Mouse (Mus musculus) hindbrain, embryonic 16.5 days (tissue): ENCODE measurements around the gene Ankrd24. TPM values are rescaled to one million over a fixed set of nuclear protein-coding genes. Genes with fewer than 3 reads are reported as not detected.
A peak's percentile ranks its signal among the peaks of the same experiment; 100 is the strongest.
"Not testable (repeated sequence)": the region's sequence is repeated elsewhere in the genome, so short reads cannot be mapped to it uniquely, and the experiment has no call there.

Experiments used
- ATAC-seq: fragments of 200-750 bp; cut with Nextera tagmentation; 2 replicates; pipeline ENCODE4 v1.8.0; 2017; ENCODE audit warnings: moderate TSS enrichment, moderate library complexity
- H3K27ac ChIP-seq: fragments of 300-500 bp; sonication (generic); 2 replicates; pipeline ENCODE4 v1.5.1; 2014; ENCODE audit warnings: low read depth, mild to moderate bottlenecking, control low read depth, low read length, moderate library complexity
- H3K27me3 ChIP-seq: fragments of 300-500 bp; sonication (generic); replicated peaks from 2 replicates; pipeline ENCODE4 v1.6.1; 2014; ENCODE audit warnings: low read length; ENCODE audit not compliant: control insufficient read depth, insufficient read depth
- H3K36me3 ChIP-seq: fragments of 300-500 bp; sonication (generic); 2 replicates; pipeline ENCODE4 v1.6.1; 2014; ENCODE audit warnings: mild to moderate bottlenecking, low read length, moderate library complexity, mixed read lengths; ENCODE audit not compliant: control insufficient read depth, insufficient read depth
- H3K4me1 ChIP-seq: fragments of 300-500 bp; sonication (generic); 2 replicates; pipeline ENCODE4 v1.6.1; 2014; ENCODE audit warnings: low read depth, low read length; ENCODE audit not compliant: control insufficient read depth, insufficient read depth
- H3K4me2 ChIP-seq: fragments of 300-500 bp; sonication (generic); 2 replicates; pipeline ENCODE4 v1.6.1; 2014; ENCODE audit warnings: mild to moderate bottlenecking, low read length, control low read depth, moderate library complexity
- H3K4me3 ChIP-seq: fragments of 300-500 bp; sonication (generic); 2 replicates; pipeline ENCODE4 v1.5.1; 2014; ENCODE audit warnings: mild to moderate bottlenecking, low read length, control low read depth, moderate library complexity
- H3K9ac ChIP-seq: fragments of 300-500 bp; sonication (generic); 2 replicates; pipeline ENCODE4 v1.6.1; 2014; ENCODE audit warnings: low read depth, mild to moderate bottlenecking, control low read depth, low read length, moderate library complexity
- H3K9me3 ChIP-seq: fragments of 300-500 bp; sonication (generic); 2 replicates; pipeline ENCODE4 v1.6.1; 2014; ENCODE audit warnings: mild to moderate bottlenecking, low read length, moderate library complexity; ENCODE audit not compliant: control insufficient read depth
- WGBS: fragments of 180-500 bp; shearing (Covaris S2); extraction: QIAGEN DNeasy Blood & Tissue Kit; methylation state at CpG from one replicate; pipeline ENCODE4 v1.1.7; 2014; 5-methylcytosine and 5-hydroxymethylcytosine counted together
- polyA plus RNA-seq: library from polyadenylated mRNA; unstranded; fragments of >200 nt; fragmentation: Nextera tagmentation; extraction: Ambion mirVana; gene quantifications from 2 replicates; pipeline ENCODE4 v1.2.1, GENCODE M21; 2015

The Ankrd24 gene
- polyA plus RNA-seq, 1 experiment from 2014 or later: 19.2 TPM

DNA sequence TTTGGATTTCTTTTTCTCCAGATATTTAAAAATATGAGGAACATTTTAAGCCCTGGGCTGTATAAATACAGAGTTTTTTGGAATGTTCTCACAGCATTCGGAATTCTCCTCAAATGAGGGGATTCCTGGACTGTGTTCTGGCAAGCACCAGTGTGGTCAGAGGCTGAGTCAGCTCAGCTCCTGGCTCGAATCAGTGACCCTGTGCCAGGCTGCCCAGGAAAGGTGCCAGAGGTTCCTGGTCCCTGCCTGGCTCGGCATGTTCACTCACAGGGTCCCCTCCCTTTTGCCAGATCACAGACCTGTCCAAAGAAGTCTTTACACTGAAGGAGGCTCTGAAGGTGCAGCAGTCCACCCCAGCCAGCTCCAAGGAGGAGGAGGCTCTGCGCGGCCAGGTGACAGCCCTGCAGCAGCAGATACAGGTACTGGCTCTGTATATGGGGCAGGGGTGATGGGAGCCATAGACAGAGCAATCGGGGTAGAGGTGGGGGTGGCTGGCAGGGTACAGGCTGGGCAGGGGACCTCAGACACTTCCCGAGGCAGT lies 17.7 kb downstream of the Ankrd24 start:
- Histone ChIP-seq H3K4me2 (no peak overlapping the region), H3K4me3 (no peak overlapping the region), H3K9me3 (no peaks in the 10 kb centered on the region), H3K27ac (no peak overlapping the region), H3K36me3 (no peaks in the 10 kb centered on the region), H3K4me1 (peaks cover 25% of the 10 kb centered on the region), H3K27me3 (no peaks in the 10 kb centered on the region), H3K9ac (no peak overlapping the region)
- 81% methylated on average over 7 of the region's 7 CpGs for WGBS
- no peak for ATAC-seq

DNA sequence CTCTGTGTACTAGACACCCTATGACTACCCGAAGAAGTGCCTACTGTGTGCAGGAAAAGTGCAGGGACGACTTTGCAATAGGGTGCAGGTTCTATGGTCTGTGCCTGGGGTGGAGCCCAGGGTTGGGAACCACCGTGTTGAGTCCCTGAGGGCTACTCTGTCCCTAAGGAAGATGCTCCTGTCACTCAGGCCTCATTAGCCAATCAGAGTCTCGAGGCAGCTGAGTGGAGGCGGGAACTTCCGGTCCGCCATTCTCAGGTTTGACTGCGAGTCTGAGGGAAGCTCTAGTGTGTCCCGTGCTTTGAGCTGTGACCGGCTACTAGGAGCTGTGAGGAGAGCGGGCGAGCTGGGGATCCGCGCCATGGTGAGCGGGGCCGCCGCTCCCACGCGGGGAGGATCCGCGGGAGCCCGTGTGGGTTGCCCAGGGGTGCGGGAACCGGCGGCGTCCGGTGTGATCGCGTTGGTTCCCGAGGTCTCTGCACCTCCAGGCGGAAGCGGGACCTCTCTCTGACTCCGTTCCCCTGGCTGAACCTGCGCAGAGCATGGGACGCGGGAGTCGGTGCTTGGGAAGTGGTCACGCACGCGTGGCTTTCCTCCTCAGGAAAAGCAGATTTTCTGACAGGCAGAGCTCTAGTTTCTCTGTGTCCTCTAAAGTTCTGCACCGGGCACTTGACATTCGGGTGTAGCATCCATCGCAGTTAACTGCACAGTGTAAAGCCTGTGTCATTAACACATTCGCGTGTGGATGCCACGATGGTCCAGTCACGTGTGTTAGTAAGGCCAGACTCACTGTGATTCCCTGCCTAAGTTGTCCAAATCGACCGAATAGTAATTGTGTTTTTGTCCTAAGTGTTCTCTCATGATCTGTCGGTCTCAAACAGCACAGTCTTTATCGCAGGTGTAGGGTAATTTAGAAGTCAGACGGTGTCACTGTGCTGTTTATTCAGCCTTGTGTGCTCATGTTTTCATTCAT lies 20.7 kb downstream of the Ankrd24 start, which contains the start of gene Gm10778:
TSS of gene Gm10778 (plus strand) at position 257 of the 973 bp plus-strand sequence.
- H3K36me3 ChIP-seq, H3K4me1 ChIP-seq, H3K9me3 ChIP-seq, H3K27me3 ChIP-seq: not testable (repeated sequence)
- Histone ChIP-seq H3K4me3 (peak within 1 kb of the TSS; percentile 49), H3K9ac (peak within 1 kb of the TSS; percentile 64), H3K4me2 (peak within 1 kb of the TSS; percentile 69), H3K27ac (peak within 1 kb of the TSS; percentile 79)
- 3% methylated on average over 25 of the region's 52 CpGs for WGBS
- ATAC-seq: peak; percentile 96

DNA sequence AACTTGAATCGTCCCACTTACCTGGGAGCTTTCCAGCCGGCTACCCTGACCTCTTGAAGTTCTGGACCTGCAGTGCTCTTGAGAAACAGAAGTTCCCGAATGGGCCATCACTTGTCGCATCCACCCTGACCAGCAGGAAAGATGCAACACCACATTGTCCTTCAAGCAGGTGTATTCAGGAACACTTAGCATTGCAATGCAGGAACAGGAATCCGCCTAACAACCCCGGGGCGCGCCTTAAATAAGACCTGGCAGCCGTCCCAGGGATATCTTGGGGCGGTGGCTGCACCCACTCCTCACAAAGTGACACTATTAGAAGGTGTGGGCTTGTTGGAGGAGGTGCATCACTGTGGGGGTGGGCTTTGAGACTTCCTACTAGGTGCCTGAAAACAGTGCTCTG lies 26.8 kb downstream of the Ankrd24 start:
- Histone ChIP-seq H3K9me3 (peaks cover 36% of the 10 kb centered on the region), H3K4me1 (peaks cover under 1% of the 10 kb centered on the region; the same call in 1 of the 2 replicates), H3K9ac (no peak overlapping the region), H3K36me3 (peaks cover 31% of the 10 kb centered on the region), H3K4me2 (no peak overlapping the region), H3K27me3 (no peaks in the 10 kb centered on the region), H3K4me3 (no peak overlapping the region), H3K27ac (no peak overlapping the region)
- no peak for ATAC-seq
- 95% methylated on average over 10 of the region's 10 CpGs for WGBS

DNA sequence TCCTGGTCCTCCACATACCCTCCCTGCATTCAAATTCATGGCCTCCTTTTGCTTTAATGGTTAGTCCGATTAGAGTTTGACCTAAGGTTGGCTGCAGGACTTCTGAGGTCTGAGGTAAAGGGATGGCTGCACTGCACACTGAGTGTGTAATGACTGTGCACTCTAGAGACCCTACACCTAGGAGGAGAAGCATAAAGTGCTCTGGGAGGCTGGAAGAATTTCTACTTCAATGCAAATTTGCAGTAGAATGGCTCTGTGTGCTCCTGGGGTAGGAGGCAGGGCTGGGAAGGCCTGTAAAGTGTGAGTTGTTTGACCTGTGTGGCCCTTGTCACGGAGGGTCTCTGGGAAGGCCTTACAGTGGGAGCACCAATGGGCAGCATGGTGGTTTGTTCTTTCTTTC lies 27.8 kb downstream of the Ankrd24 start:
- 100% methylated on average over 2 of the region's 2 CpGs for WGBS
- no peaks in the 10 kb centered on the region for H3K4me1 ChIP-seq
- H3K4me3 ChIP-seq: no peak overlapping the region
- no peak overlapping the region for H3K4me2 ChIP-seq
- no peaks in the 10 kb centered on the region for H3K27me3 ChIP-seq
- H3K36me3 ChIP-seq: peaks cover 31% of the 10 kb centered on the region
- ATAC-seq: no peak
- peaks cover 36% of the 10 kb centered on the region for H3K9me3 ChIP-seq
- no peak overlapping the region for H3K27ac ChIP-seq
- no peak overlapping the region for H3K9ac ChIP-seq

DNA sequence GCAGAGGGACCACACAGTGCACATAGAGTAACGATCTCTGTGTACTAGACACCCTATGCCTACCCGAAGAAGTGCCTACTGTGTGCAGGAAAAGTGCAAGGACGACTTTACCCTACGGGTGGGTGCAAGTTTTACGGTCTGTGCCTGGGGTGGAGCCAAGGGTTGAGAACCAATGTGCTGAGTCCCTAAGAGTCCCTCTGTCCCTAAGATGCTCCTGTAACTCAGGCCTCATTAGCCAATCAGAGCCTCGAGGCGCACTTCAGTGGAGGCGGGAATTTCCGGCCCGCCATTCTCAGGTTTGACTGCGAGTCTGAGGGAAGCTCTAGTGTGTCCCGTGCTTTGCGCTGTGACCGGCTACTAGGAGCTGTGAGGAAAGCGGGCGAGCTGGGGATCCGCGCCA lies 58.8 kb downstream of the Ankrd24 start:
- H3K36me3 ChIP-seq, H3K9me3 ChIP-seq, H3K9ac ChIP-seq, H3K4me2 ChIP-seq, H3K27me3 ChIP-seq, H3K4me3 ChIP-seq, H3K4me1 ChIP-seq, H3K27ac ChIP-seq: not testable (repeated sequence)
- WGBS: no CpG with 5 or more reads among the region's 18 CpGs
- peak; percentile 50; the same call in 1 of the 2 replicates for ATAC-seq

Other genes with a start within 250 kb of the Ankrd24 start
- gene Dohh, start 244.1 kb upstream of the Ankrd24 start, polyA plus RNA-seq: 99.8 and 108 TPM in 2 replicates
- gene Gm48551, start 244.1 kb upstream of the Ankrd24 start, polyA plus RNA-seq: 7.9 and 9.4 TPM in 2 replicates
- gene Gm48552, start 239.5 kb upstream of the Ankrd24 start, polyA plus RNA-seq: 1.5 and 2.2 TPM in 2 replicates
- gene Smim24, start 235.5 kb upstream of the Ankrd24 start, polyA plus RNA-seq: 1.6 and 2.3 TPM in 2 replicates
- 24.5 and 34.5 TPM in 2 replicates for gene Nfic, start 172.9 kb upstream of the Ankrd24 start, polyA plus RNA-seq
- 60.1 and 63.6 TPM in 2 replicates for gene Celf5, start 145.8 kb upstream of the Ankrd24 start, polyA plus RNA-seq
- 68.9 and 82.7 TPM in 2 replicates for gene Ncln, start 132.1 kb upstream of the Ankrd24 start, polyA plus RNA-seq
- gene S1pr4, start 128.4 kb upstream of the Ankrd24 start, polyA plus RNA-seq: 0.65 and 0.79 TPM in 2 replicates
- 0.81 and 1.1 TPM in 2 replicates for gene Gna15, start 104.3 kb upstream of the Ankrd24 start, polyA plus RNA-seq
- gene Gna11, start 83.3 kb upstream of the Ankrd24 start, polyA plus RNA-seq: 96.0 and 104 TPM in 2 replicates
- gene Aes, start 69.1 kb upstream of the Ankrd24 start, polyA plus RNA-seq: 457 and 712 TPM in 2 replicates
- 40.9 and 50.2 TPM in 2 replicates for gene Tle2, start 54.0 kb upstream of the Ankrd24 start, polyA plus RNA-seq
- 9.0 and 9.2 TPM in 2 replicates for gene Tle6, start 27.5 kb upstream of the Ankrd24 start, polyA plus RNA-seq
- 1.6 and 2.3 TPM in 2 replicates for gene BC025920, start 22.3 kb upstream of the Ankrd24 start, polyA plus RNA-seq
- 35.8 and 46.0 TPM in 2 replicates for gene Sirt6, start 743 bp upstream of the Ankrd24 start, polyA plus RNA-seq
- 6.2 and 6.6 TPM in 2 replicates for gene Gm10778, start 20.5 kb downstream of the Ankrd24 start, polyA plus RNA-seq
- gene Zfp433, start 76.3 kb downstream of the Ankrd24 start, polyA plus RNA-seq: 14.4 and 16.1 TPM in 2 replicates
- gene Gm3055, start 142.6 kb downstream of the Ankrd24 start, polyA plus RNA-seq: 14.4 and 14.9 TPM in 2 replicates
- 2.9 TPM in 2 replicates for gene Gm4767, start 183.6 kb downstream of the Ankrd24 start, polyA plus RNA-seq
- 10.8 TPM in 2 replicates for gene Gm32687, start 235.4 kb downstream of the Ankrd24 start, polyA plus RNA-seq